Mouse (Mus musculus) kidney, adult 18-20 months (tissue): ENCODE measurements at regions not wholly inside any gene's neighbourhood (a gene's known extent, or its start where the extent isn't known, plus 50 kb on each side); places are given as distances from the start of the nearest gene placed in this dataset.
A peak's percentile ranks its signal among the peaks of the same experiment; 100 is the strongest.

Experiments used
- DNase-seq: peaks from one replicate; pipeline ENCODE4 v3.0.0; 2021

DNA sequence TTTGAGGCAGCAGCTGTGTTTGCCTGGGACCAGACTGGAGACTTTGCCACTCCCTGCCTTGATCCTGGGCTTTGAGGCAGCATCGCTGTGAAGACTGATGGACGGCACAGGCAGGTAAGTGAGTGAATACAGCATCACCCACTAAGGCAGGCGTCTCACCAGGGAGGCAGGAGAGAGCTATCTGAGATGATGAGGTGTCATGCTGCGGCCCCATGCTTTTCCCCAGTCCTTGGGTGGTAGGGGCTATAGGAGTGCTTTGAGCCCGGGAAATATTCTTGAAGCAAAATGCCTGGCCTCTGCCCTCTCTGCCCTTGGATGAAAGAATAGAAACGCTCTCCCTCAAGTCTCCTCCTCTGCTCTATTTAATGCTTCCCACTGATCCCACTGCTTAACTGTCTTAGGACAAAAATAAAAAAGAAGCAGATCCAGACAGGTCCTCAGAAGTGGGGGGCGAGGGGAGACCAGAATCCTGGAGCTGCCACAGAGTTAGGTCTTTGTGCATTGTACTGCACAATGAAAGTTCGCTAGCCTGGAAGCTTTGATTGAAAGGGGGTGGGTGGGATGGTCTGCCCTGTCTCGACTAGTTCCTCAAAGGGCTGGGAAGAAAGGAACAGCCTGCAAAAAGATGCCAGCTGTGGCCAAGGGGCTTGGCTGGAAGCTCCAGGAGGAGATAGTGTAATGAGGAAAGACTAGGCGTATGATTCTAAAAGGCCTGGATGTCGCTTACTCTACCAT is 117.4 kb upstream of the Cdh5 start:
- DNase-seq: no peak

GRCm38 (mm10) chr8:103985640-103986039 is 115.8 kb upstream of the Cdh5 start:
- DNase-seq: no peak

DNA sequence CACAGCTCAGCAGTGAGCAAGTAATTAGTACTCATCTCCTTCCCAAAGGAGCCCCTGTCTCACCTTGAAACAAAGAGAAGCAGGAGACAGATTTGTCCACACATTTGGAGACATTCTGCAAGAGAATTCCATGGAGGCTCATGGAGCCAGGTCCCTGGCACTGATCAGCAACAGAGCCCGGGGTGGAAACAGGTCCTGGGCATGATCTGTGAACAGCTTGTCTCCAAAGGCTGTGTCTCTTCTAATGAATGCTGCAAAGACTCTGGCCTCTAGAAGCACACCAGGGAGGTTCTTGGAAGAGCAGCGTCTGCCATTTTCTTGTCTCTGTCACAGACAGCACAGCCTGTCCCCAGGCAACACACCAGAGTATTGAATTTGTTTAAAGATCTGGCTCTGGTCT is 107.5 kb upstream of the Cdh5 start:
- no peak for DNase-seq

- no peak for DNase-seq
These were observed 103.3 kb upstream of the Cdh5 start for GRCm38 (mm10) chr8:103998143-103998542.

DNA sequence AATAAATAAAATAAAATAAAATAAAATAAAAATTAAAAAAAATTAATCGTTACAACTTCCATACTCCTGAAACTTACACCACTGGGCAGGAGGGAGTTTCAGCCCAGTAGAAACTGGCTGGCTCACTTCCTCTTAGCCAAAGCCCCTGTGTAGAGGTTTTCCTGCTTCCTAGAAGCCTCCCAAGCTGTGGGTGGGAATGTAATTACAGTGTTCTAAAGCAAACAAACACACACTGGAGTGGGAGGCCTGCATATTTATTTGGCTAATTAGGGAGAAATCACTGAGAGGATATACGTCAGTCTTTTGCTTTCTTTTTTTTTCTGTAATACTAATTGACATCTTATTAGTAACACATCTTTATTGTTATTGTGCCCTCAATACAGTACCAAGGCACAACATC is 94.2 kb upstream of the Cdh5 start:
- DNase-seq: no peak

DNA sequence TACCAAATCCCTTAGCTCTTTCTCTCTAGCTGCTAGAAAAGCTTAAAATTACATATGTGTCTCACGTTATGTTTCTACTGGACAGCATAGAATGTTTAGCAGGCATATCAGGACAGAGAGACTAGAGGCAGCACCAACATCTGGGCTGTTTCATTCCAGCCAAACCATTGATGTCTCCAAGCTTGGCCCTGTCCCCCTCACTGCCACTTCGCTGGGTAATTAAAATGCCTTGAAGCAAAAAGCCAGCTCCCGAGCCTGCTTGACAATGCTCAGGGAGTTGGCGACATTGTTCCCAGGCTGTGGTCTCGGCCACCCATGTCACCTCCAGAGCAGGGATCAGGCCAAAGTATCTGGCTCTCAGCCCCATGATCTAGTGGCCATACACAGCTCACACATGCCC is 92.7 kb upstream of the Cdh5 start:
- no peak for DNase-seq

- no peak for DNase-seq
These were observed 92.1 kb upstream of the Cdh5 start for GRCm38 (mm10) chr8:104009306-104009705.

DNA sequence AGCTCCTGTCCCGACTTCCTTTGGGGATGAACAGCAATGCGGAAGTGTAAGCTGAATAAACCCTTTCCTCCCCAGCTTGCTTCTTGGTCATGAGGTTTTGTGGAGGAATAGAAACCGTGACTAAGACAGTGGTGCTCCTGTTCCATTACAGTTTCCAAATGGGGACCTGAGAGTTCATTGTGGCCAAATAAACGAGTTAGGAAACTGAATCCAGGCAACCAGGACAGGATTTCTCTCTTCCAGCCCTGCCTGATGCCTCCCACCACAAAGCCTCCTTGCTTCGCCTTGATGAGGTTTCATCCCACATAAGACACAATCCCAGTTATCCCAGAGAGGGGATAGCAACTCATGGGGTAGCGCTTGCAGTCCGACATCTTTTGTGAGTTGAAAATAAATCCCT is 79.2 kb upstream of the Cdh5 start:
- no peak for DNase-seq

DNA sequence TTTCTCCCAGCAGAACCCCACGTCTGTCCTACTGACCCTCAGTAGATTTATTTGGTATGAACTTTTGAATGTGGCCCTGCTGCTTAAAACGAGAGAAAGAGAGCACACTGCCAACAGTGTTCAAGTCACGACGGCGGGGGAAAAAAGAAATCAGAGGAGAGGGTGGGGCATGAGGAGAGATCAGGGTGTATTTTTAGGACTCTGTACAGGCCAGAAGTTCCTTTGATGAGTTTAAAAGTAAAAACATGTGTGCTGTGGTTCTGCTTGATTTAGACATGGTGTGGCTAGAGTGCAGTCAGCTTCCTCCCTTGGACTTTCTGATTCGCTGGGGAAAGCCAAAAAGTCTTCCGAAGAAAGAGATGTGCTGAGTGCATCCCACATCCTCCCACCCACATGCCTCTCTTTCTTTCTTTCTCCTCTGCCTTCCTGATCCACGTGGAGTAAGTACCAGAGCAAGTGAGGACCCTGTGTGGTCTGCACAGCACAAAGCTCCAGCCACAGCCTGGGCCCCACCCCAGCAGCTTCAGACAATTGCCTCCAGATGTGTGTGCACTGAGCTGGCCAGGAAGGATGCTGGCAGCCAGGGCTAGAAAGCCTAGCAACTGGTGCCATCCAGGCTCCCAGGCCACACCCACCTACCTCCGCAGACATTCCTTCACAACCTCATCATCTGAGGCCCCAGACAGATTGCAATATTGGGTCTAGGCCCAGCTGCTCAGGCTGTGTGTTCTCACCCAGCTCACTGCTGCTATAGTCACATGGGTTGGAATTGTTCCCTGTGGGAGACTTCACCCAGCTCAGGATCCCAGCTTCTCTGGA is 78.5 kb upstream of the Cdh5 start:
- no peak for DNase-seq

DNA sequence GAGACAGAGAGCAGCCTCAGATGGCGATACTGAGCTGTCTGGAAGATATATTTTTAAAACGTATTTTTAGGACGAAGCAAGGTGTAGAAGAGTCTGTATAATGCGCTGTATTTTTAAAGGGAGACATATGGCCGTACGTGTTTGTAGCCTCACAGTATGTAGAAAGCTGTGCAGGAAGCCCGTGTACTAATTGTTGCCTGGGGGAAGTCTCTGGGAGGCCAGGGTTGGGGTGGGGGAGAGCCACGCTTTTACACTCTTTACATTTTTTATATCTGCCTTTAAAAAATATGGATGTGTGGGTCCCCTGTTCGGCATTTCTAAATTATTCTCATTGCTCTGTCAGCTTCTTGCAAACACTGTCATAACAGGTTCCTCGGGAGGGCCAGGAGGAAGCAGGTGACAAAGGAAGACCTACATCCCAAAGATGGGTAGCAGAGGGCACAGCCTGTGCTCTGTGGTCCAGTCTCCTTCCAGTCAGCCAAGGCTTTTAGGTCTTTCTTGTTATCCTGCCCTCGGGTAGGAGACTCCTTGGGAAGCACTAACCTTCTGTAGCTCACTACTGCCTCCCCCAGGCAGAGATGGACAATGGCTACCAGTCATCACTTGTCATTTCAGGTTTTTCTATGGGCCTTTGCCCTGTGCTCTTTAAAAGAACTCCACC is 74.1 kb upstream of the Cdh5 start:
- DNase-seq: no peak

DNA sequence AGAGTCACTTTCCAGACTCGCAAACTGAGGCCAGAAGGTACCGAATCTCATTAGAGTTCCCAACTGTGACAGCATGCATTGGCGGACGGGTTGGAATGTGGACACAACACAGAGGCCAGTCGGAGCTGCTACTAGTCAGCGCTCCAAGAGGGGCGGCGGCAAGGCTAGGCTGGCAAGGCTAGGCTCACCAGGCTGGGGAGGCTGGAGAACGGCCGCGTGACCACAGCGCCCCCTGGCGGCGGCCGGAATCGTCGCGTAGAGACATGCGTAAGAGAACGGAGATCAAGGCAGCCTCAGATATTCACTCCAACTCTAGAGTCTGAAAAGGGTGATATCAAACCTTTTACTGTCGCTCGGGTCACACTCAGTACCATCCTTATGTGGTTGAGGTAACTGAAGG is 72.8 kb upstream of the Cdh5 start:
- DNase-seq: peak; percentile 69

GRCm38 (mm10) chr8:104032179-104032578 is 69.2 kb upstream of the Cdh5 start:
- DNase-seq: peak; percentile 12

GRCm38 (mm10) chr8:104033148-104033547 is 68.3 kb upstream of the Cdh5 start:
- no peak for DNase-seq

DNA sequence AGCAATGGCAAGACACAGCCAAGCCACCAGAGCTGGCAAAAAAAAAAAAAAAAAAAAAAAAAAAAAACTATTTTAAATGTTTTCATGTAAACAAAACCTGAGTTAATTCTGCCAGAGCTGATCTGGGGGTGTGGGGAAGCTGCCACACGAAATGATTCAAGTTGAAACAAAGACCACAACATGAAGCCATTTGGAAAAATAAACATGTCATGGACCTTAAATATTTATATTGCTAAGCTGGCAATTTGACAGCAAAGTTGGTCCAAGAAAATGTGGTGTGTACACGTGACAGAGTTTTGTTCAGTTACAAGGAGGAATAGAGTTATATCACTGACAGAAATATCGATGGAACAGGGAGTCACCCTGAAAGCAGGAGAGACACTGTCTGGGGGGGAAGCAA is 67.1 kb upstream of the Cdh5 start:
- no peak for DNase-seq

DNA sequence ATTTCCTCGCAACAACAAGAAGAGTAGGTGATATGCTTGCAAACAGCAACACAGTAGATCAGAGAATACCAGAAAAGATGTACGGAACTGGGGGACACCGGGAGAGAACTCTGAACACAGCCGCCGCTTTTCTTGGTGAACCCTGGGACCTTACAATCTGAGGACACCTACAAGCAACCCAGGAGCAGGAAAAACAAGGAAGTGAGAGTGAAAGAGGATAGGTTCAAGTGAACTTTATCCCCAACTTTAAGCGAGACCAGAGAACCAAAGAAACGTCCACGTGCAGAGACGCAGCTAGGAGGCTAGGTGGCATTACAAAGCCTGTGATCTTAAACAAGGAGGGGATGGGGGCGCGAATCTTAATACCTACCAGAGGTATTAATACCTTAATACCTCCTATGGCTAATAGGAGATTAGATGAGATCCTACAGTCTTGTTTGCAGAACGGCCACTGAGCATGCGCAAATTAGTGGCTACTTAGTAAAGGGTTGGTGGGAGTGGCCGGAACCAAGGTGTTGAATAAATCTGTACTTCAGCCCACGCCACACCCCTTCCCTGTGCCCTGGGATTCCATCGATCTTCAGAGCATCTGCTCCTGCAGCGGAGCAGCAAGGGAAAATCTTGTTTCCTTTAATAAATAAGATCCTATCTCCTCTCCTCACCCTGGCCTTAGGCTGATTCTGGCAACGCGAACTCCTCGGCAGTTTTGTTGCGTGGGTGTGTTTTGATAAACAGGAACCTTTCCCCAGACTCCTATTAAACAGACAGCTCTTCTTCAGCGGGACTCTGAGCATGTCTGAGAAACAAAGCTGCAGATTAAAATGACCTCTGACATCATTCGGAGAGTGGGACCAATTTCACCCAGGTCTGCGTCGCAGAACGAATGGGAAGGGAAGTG is 64.6 kb upstream of the Cdh5 start:
- DNase-seq: no peak

DNA sequence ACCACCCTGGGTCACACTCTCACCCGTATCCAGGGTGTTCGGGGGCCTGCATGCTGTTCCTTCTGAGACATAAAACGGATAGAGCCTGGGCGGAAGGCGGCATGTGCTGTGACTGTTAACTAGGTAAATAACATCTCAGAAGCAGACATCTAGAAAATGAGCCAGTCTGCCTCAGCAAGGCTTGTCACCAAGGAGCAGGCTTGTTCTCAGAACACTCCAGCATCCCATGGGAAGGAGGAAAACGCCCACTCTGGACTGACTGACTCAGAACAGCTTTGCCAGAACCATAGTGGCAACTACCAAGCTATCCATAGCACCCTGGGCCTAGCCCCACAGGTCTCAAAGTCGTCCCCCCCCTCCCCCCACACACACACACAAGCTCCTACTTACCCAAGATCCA is 63.8 kb upstream of the Cdh5 start:
- no peak for DNase-seq

- DNase-seq: no peak
These were observed 61.9 kb upstream of the Cdh5 start for GRCm38 (mm10) chr8:104039526-104039925.

DNA sequence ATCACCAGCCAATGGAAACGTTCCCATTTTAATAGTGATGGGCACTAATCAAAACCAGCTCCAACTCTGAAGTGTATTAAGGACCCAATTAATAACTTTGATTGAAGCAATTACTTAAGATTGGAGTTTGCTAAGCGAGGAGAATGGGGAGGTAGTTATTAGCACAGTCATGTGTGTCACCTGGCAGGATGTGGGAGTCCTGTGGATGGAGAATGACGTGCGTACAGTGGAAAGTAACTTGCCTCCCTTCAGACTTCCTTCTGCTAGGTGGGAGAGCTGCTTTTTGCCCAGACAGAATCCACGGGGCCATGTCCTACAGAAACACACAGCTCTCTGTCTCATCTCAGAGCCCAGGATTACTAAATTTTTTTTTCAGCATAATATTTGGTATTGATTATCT is 59.9 kb upstream of the Cdh5 start:
- DNase-seq: no peak

DNA sequence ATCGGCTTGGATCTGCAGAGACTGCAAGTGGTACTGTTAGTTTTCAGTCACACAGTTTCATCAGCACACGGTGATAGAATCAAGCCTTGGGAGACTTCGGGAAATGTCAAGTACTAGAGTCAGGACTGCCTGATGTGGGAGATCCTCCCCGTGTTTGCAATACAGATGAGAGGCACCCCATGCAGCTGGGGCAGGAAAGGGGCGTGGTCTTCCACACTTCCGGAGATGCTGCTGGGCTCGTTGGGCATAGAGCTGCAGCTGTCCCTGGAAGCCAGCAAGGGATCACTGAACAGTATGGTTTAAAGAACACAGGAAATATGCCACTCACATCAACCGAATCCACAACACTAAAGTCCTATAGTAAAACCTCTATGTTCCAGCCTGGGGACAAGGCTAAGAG is 59.0 kb upstream of the Cdh5 start:
- no peak for DNase-seq

DNA sequence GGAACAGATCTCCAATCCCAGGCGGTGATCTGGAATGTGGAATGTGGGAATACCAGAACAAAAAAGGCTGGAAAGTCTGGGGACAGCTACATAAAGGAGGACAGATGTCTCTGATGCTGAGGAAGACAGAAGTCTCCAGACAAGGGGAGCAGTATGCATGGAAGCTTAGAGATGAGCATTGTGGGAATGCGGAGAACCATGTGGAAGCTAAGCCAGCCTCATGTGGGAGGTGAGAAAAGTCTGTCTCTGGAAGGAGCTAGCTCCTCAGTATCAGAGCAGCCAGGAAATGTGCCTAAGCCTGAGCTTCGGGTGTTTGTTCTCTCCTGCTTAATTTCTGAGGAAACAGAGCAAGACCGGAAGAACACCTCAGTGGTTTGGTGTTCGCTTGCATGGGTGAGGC is 53.4 kb upstream of the Cdh5 start:
- no peak for DNase-seq

DNA sequence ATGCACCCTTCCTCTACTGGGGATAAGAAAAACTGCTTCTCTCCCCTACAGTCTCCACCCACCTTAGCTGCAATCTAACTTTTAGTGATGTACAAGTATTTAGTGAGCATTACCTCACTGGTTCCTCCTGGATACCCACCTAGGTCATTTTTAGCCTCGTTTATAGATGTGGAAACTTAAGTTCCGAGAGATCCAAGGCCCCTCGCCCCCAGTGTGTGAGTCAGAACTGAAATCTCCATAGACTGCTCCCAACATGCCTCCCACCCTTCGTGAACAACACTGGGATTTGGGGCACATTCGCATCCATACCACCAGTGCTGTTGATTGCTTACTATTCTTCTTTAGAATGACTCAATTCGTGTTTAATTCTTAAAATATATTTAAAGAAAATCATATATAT is 52.2 kb upstream of the Cdh5 start:
- DNase-seq: no peak

- DNase-seq: peak; percentile 58
These were observed 50.5 kb upstream of the Cdh5 start for GRCm38 (mm10) chr8:104050694-104051539.
